Mouse (Mus musculus): ENCODE results near the gene Rnase9. TPM values are rescaled to one million over a fixed set of nuclear protein-coding genes. Genes with fewer than 3 reads are reported as not detected.

The Rnase9 gene
- polyA plus RNA-seq, 1 experiment from 2014 or later, result 0.35 TPM

- no peaks in the 10 kb centered on the region for H3K9me3 ChIP-seq (ENCODE audit: control insufficient read depth, low read length)
- no peaks in the 10 kb centered on the region for H3K4me1 ChIP-seq (ENCODE audit: control insufficient read depth, insufficient read depth, low read length)
- H3K4me2 ChIP-seq (replicated peaks; ENCODE audit: low read depth, low read length), result no peak within 1 kb of the TSS
- H3K9ac ChIP-seq (ENCODE audit: low read depth, low read length), result no peak within 1 kb of the TSS
- no peak within 1 kb of the TSS for H3K27ac ChIP-seq (ENCODE audit: low read depth, low read length)
- H3K27me3 ChIP-seq (ENCODE audit: control insufficient read depth, insufficient read depth, low read length), result no peaks in the 10 kb centered on the region
- no peaks in the 10 kb centered on the region for H3K36me3 ChIP-seq (ENCODE audit: control insufficient read depth, insufficient read depth, low read length)
- ATAC-seq (ENCODE audit: low FRiP score, low TSS enrichment), result no peak
- H3K4me3 ChIP-seq (ENCODE audit: low read length), result no peak within 1 kb of the TSS
- 92% methylated on average over 8 of the region's 8 CpGs for WGBS
Measured at GRCm38 (mm10) chr14:51007152-51007801, 34.4 kb downstream of the Rnase9 start, which contains the start of gene Rnase10. Rnase10 (plus strand) TSS chr14:51007751.

- H3K27me3 ChIP-seq (ENCODE audit: control insufficient read depth, insufficient read depth, low read length), result no peaks in the 10 kb centered on the region
- no peaks in the 10 kb centered on the region for H3K4me1 ChIP-seq (ENCODE audit: control insufficient read depth, insufficient read depth, low read length)
- H3K9me3 ChIP-seq (ENCODE audit: control insufficient read depth, low read length), result no peaks in the 10 kb centered on the region
- H3K9ac ChIP-seq (ENCODE audit: low read depth, low read length), result no peak overlapping the region
- H3K27ac ChIP-seq (ENCODE audit: low read depth, low read length), result no peak overlapping the region
- H3K36me3 ChIP-seq (ENCODE audit: control insufficient read depth, insufficient read depth, low read length), result no peaks in the 10 kb centered on the region
- no peak overlapping the region for H3K4me3 ChIP-seq (ENCODE audit: low read length)
- no peak overlapping the region for H3K4me2 ChIP-seq (replicated peaks; ENCODE audit: low read depth, low read length)
- ATAC-seq (ENCODE audit: low FRiP score, low TSS enrichment), result no peak
- 87% methylated on average over 2 of the region's 2 CpGs for WGBS
Measured at GRCm38 (mm10) chr14:50997999-50998666, 43.5 kb downstream of the Rnase9 start.

DNA sequence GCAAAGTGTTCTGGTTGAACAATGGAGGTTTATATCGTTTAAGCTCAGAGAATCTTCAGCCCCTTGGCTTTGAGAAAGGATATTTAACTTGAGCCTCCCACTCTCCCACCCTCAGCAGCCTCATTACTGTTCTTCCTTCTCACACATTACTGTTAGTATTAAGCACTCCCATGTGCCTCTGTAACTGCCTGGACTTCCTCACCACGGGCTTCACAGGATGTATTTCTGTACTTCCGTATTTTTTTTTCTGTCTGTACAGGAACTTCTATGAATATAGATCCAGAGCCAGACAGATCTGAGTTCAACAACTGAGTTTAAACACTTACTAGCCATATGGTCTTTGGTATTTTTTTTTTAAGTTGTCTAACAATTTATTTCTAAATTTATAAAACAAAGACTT is 44.6 kb downstream of the Rnase9 start:
- ATAC-seq (ENCODE audit: low FRiP score, low TSS enrichment), result no peak
- Histone ChIP-seq H3K9me3 (ENCODE audit: control insufficient read depth, low read length) (no peaks in the 10 kb centered on the region), H3K4me3 (ENCODE audit: low read length) (no peak overlapping the region), H3K4me2 (replicated peaks; ENCODE audit: low read depth, low read length) (no peak overlapping the region), H3K9ac (ENCODE audit: low read depth, low read length) (no peak overlapping the region), H3K27ac (ENCODE audit: low read depth, low read length) (no peak overlapping the region), H3K36me3 (ENCODE audit: control insufficient read depth, insufficient read depth, low read length) (no peaks in the 10 kb centered on the region), H3K4me1 (ENCODE audit: control insufficient read depth, insufficient read depth, low read length) (no peaks in the 10 kb centered on the region), H3K27me3 (ENCODE audit: control insufficient read depth, insufficient read depth, low read length) (no peaks in the 10 kb centered on the region)
- 73% methylated on average over 3 of the region's 3 CpGs for WGBS

DNA sequence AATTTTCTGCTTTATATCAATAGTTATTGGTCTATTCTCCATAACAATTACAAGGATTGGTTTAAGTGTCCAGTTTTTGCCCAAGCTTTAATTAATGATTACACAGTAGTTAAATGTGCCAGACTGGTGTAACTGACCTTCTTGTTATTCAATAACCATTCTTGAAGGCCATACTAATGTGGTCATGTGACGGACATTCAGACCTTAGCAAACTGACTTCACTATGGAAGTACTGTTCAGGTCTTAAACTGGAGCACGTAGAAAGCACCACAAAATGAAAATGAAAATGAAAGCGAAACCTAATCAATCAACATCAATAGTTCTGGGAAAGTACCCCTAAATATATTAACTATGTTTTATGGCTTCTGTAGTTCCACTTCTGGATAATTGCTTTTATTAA is 50.6 kb downstream of the Rnase9 start:
- no peak for ATAC-seq (ENCODE audit: low FRiP score, low TSS enrichment)
- Histone ChIP-seq H3K9me3 (ENCODE audit: control insufficient read depth, low read length) (no peaks in the 10 kb centered on the region), H3K4me2 (replicated peaks; ENCODE audit: low read depth, low read length) (no peak overlapping the region), H3K9ac (ENCODE audit: low read depth, low read length) (no peak overlapping the region), H3K4me3 (ENCODE audit: low read length) (no peak overlapping the region), H3K27me3 (ENCODE audit: control insufficient read depth, insufficient read depth, low read length) (no peaks in the 10 kb centered on the region), H3K36me3 (ENCODE audit: control insufficient read depth, insufficient read depth, low read length) (no peaks in the 10 kb centered on the region), H3K4me1 (ENCODE audit: control insufficient read depth, insufficient read depth, low read length) (no peaks in the 10 kb centered on the region), H3K27ac (ENCODE audit: low read depth, low read length) (no peak overlapping the region)
- 82% methylated on average over 3 of the region's 3 CpGs for WGBS

Other genes starting within 250 kb of the Rnase9 start
- gene Ccnb1ip1, start 234.1 kb downstream of the Rnase9 start, polyA plus RNA-seq (2014; fragmentation: Nextera tagmentation; extraction: Ambion mirVana), result not detected in 2 replicates
- gene Parp2, start 234.0 kb downstream of the Rnase9 start, polyA plus RNA-seq (2014; fragmentation: Nextera tagmentation; extraction: Ambion mirVana), result 75.8 and 75.9 TPM in 2 replicates
- gene Tep1, start 171.3 kb downstream of the Rnase9 start, polyA plus RNA-seq (2014; fragmentation: Nextera tagmentation; extraction: Ambion mirVana), result 10.3 and 10.6 TPM in 2 replicates
- gene Klhl33, start 144.4 kb downstream of the Rnase9 start, polyA plus RNA-seq (2014; fragmentation: Nextera tagmentation; extraction: Ambion mirVana), result 0.11 and 0.20 TPM in 2 replicates
- 168 and 198 TPM in 2 replicates for gene Osgep, start 117.0 kb downstream of the Rnase9 start, polyA plus RNA-seq (2014; fragmentation: Nextera tagmentation; extraction: Ambion mirVana)
- 354 and 419 TPM in 2 replicates for gene Apex1, start 116.9 kb downstream of the Rnase9 start, polyA plus RNA-seq (2014; fragmentation: Nextera tagmentation; extraction: Ambion mirVana)
- 40.1 and 63.0 TPM in 2 replicates for gene Pip4p1, start 111.0 kb downstream of the Rnase9 start, polyA plus RNA-seq (2014; fragmentation: Nextera tagmentation; extraction: Ambion mirVana)
- gene Pnp, start 110.8 kb downstream of the Rnase9 start, polyA plus RNA-seq (2014; fragmentation: Nextera tagmentation; extraction: Ambion mirVana), result 80.6 and 83.0 TPM in 2 replicates
- gene Gm49342, start 97.4 kb downstream of the Rnase9 start, polyA plus RNA-seq (2014; fragmentation: Nextera tagmentation; extraction: Ambion mirVana), result not detected in 2 replicates
- 0.99 and 1.2 TPM in 2 replicates for gene Pnp2, start 85.9 kb downstream of the Rnase9 start, polyA plus RNA-seq (2014; fragmentation: Nextera tagmentation; extraction: Ambion mirVana)
- gene Rnase10, start 34.1 kb downstream of the Rnase9 start, polyA plus RNA-seq (2014; fragmentation: Nextera tagmentation; extraction: Ambion mirVana), result not detected in 2 replicates
- 1.1 TPM in 1 of 2 replicates, not detected in the other for gene Rnase11, start 8.3 kb upstream of the Rnase9 start, polyA plus RNA-seq (2014; fragmentation: Nextera tagmentation; extraction: Ambion mirVana)
- gene Rnase12, start 15.8 kb upstream of the Rnase9 start, polyA plus RNA-seq (2014; fragmentation: Nextera tagmentation; extraction: Ambion mirVana), result 16.5 and 18.5 TPM in 2 replicates
- gene Olfr750, start 32.6 kb upstream of the Rnase9 start, polyA plus RNA-seq (2014; fragmentation: Nextera tagmentation; extraction: Ambion mirVana), result not detected in 2 replicates
- 38.9 and 41.8 TPM in 2 replicates for gene Rnase4, start 49.2 kb upstream of the Rnase9 start, polyA plus RNA-seq (2014; fragmentation: Nextera tagmentation; extraction: Ambion mirVana)
- gene Ang, start 49.3 kb upstream of the Rnase9 start, polyA plus RNA-seq (2014; fragmentation: Nextera tagmentation; extraction: Ambion mirVana), result 6.3 and 9.5 TPM in 2 replicates
- 2.1 and 2.5 TPM in 2 replicates for gene Eddm3b, start 72.6 kb upstream of the Rnase9 start, polyA plus RNA-seq (2014; fragmentation: Nextera tagmentation; extraction: Ambion mirVana)
- 0.38 and 0.49 TPM in 2 replicates for gene Rnase6, start 82.0 kb upstream of the Rnase9 start, polyA plus RNA-seq (2014; fragmentation: Nextera tagmentation; extraction: Ambion mirVana)
- gene Rnase1, start 104.9 kb upstream of the Rnase9 start, polyA plus RNA-seq (2014; fragmentation: Nextera tagmentation; extraction: Ambion mirVana), result 0.53 and 0.65 TPM in 2 replicates
- gene Rnase2b, start 120.4 kb upstream of the Rnase9 start, polyA plus RNA-seq (2014; fragmentation: Nextera tagmentation; extraction: Ambion mirVana), result not detected in 2 replicates
- not detected in 2 replicates for gene Ang2, start 157.3 kb upstream of the Rnase9 start, polyA plus RNA-seq (2014; fragmentation: Nextera tagmentation; extraction: Ambion mirVana)
- gene Ear14, start 161.5 kb upstream of the Rnase9 start, polyA plus RNA-seq (2014; fragmentation: Nextera tagmentation; extraction: Ambion mirVana), result not detected in 2 replicates
- not detected in 2 replicates for gene Rnase2a, start 214.2 kb upstream of the Rnase9 start, polyA plus RNA-seq (2014; fragmentation: Nextera tagmentation; extraction: Ambion mirVana)